Mouse (Mus musculus) midbrain, embryonic 15.5 days (tissue): ENCODE measurements around the gene Sorbs1. TPM values are rescaled to one million over a fixed set of nuclear protein-coding genes. Genes with fewer than 3 reads are reported as not detected.
A peak's percentile ranks its signal among the peaks of the same experiment; 100 is the strongest.

Experiments
- ATAC-seq: fragments of 200-750 bp; cut with Nextera tagmentation; replicated peaks from 2 replicates; pipeline ENCODE4 v1.8.0; 2017; ENCODE audit warnings: moderate TSS enrichment
- H3K27ac ChIP-seq: fragments of 300-500 bp; sonication (generic); 2 replicates; pipeline ENCODE4 v1.5.1; 2015; ENCODE audit warnings: mild to moderate bottlenecking, inconsistent platforms
- H3K27me3 ChIP-seq: fragments of 300-500 bp; sonication (generic); replicated peaks from 2 replicates; pipeline ENCODE4 v1.6.1; 2015; ENCODE audit warnings: inconsistent platforms
- H3K36me3 ChIP-seq: fragments of 300-500 bp; sonication (generic); replicated peaks from 2 replicates; pipeline ENCODE4 v1.6.1; 2015; ENCODE audit warnings: inconsistent platforms
- H3K4me1 ChIP-seq: fragments of 300-500 bp; sonication (generic); 2 replicates; pipeline ENCODE4 v1.6.1; 2015; ENCODE audit warnings: inconsistent platforms
- H3K4me2 ChIP-seq: fragments of 300-500 bp; sonication (generic); 2 replicates; pipeline ENCODE4 v1.6.1; 2015; ENCODE audit warnings: inconsistent platforms, mild to moderate bottlenecking, moderate library complexity
- H3K4me3 ChIP-seq: fragments of 300-500 bp; sonication (generic); 2 replicates; pipeline ENCODE4 v1.5.1; 2015; ENCODE audit warnings: mild to moderate bottlenecking, inconsistent platforms
- H3K9ac ChIP-seq: fragments of 300-500 bp; sonication (generic); 2 replicates; pipeline ENCODE4 v1.6.1; 2015; ENCODE audit warnings: mild to moderate bottlenecking, inconsistent platforms
- H3K9me3 ChIP-seq: fragments of 300-500 bp; sonication (generic); 2 replicates; pipeline ENCODE4 v1.6.1; 2016; ENCODE audit warnings: inconsistent platforms
- WGBS: fragments of 180-500 bp; shearing (Covaris S2); methylation state at CpG from one replicate; pipeline ENCODE4 v1.1.7; 2015; ENCODE audit warnings: mixed read lengths; 5-methylcytosine and 5-hydroxymethylcytosine counted together
- polyA plus RNA-seq: library from polyadenylated mRNA; unstranded; fragments of >200 nt; fragmentation: Nextera tagmentation; extraction: Ambion mirVana; gene quantifications from 2 replicates; pipeline ENCODE4 v1.2.1, GENCODE M21; 2015

Sorbs1 gene
- polyA plus RNA-seq, 1 experiment from 2014 or later = 93.9 TPM

- H3K9me3 ChIP-seq = no peaks in the 10 kb centered on the region
- H3K27me3 ChIP-seq = no peaks in the 10 kb centered on the region
- ATAC-seq = no peak
Measured at GRCm38 (mm10) chr19:40442377-40442776, 71.2 kb downstream of the Sorbs1 start.

GRCm38 (mm10) chr19:40440951-40441350, 72.6 kb downstream of the Sorbs1 start:
- no peak overlapping the region for H3K27ac ChIP-seq
- H3K27me3 ChIP-seq = no peaks in the 10 kb centered on the region

More at GRCm38 (mm10) chr19:40442377-40442776, 71.2 kb downstream of the Sorbs1 start:
- Histone ChIP-seq H3K4me3 (no peak overlapping the region), H3K9ac (no peak overlapping the region), H3K36me3 (peaks cover 4% of the 10 kb centered on the region; the same call in 1 of the 2 replicates), H3K4me1 (peaks cover 5% of the 10 kb centered on the region; the same call in 1 of the 2 replicates), H3K4me2 (no peak overlapping the region), H3K27ac (no peak overlapping the region)
- 86% methylated on average over 3 of the region's 3 CpGs for WGBS

GRCm38 (mm10) chr19:40438907-40439306, 74.7 kb downstream of the Sorbs1 start:
- no peak overlapping the region for H3K9ac ChIP-seq
- no peak for ATAC-seq
- no peaks in the 10 kb centered on the region for H3K36me3 ChIP-seq
- H3K27ac ChIP-seq = no peak overlapping the region
- H3K4me3 ChIP-seq = no peak overlapping the region
- H3K4me1 ChIP-seq = peaks cover 18% of the 10 kb centered on the region
- no peaks in the 10 kb centered on the region for H3K27me3 ChIP-seq
- H3K4me2 ChIP-seq = no peak overlapping the region
- no peaks in the 10 kb centered on the region for H3K9me3 ChIP-seq
- 97% methylated on average over 10 of the region's 10 CpGs for WGBS

More at GRCm38 (mm10) chr19:40440951-40441350, 72.6 kb downstream of the Sorbs1 start:
- Histone ChIP-seq H3K4me3 (no peak overlapping the region), H3K9ac (no peak overlapping the region), H3K36me3 (0 out of 2 replicates have a peak, but pooled peaks cover under 1% of the 10 kb centered on the region), H3K9me3 (no peaks in the 10 kb centered on the region), H3K4me2 (no peak overlapping the region), H3K4me1 (peaks cover 9% of the 10 kb centered on the region; the same call in 1 of the 2 replicates)
- ATAC-seq = no peak
- WGBS = 81% methylated on average over 4 of the region's 4 CpGs

- Histone ChIP-seq H3K27me3 (no peaks in the 10 kb centered on the region), H3K9ac (no peak overlapping the region), H3K36me3 (no peaks in the 10 kb centered on the region), H3K27ac (peak overlapping the region; percentile 43), H3K4me2 (no peak overlapping the region), H3K4me1 (peaks cover 28% of the 10 kb centered on the region), H3K9me3 (no peaks in the 10 kb centered on the region), H3K4me3 (no peak overlapping the region)
- no peak for ATAC-seq
- WGBS = 58% methylated on average over 9 of the region's 9 CpGs
Measured at GRCm38 (mm10) chr19:40437651-40438068, 75.9 kb downstream of the Sorbs1 start.

- Histone ChIP-seq H3K9me3 (no peaks in the 10 kb centered on the region), H3K4me1 (peaks cover 28% of the 10 kb centered on the region), H3K4me2 (no peak overlapping the region), H3K27me3 (no peaks in the 10 kb centered on the region), H3K27ac (peak overlapping the region; percentile 43; the same call in 1 of the 2 replicates), H3K4me3 (no peak overlapping the region), H3K9ac (no peak overlapping the region), H3K36me3 (no peaks in the 10 kb centered on the region)
- WGBS = 69% methylated on average over 12 of the region's 12 CpGs
- ATAC-seq = no peak
Measured at GRCm38 (mm10) chr19:40436465-40437200, 76.9 kb downstream of the Sorbs1 start.

GRCm38 (mm10) chr19:40435797-40436196, 77.8 kb downstream of the Sorbs1 start:
- WGBS = 93% methylated on average over 2 of the region's 2 CpGs
- H3K4me2 ChIP-seq = no peak overlapping the region
- no peak overlapping the region for H3K9ac ChIP-seq
- no peaks in the 10 kb centered on the region for H3K27me3 ChIP-seq
- H3K27ac ChIP-seq = no peak overlapping the region
- no peaks in the 10 kb centered on the region for H3K36me3 ChIP-seq
- no peak for ATAC-seq
- H3K9me3 ChIP-seq = no peaks in the 10 kb centered on the region
- peaks cover 28% of the 10 kb centered on the region for H3K4me1 ChIP-seq
- H3K4me3 ChIP-seq = no peak overlapping the region

GRCm38 (mm10) chr19:40435045-40435444, 78.5 kb downstream of the Sorbs1 start:
- Histone ChIP-seq H3K9ac (no peak overlapping the region), H3K36me3 (no peaks in the 10 kb centered on the region), H3K4me3 (no peak overlapping the region), H3K27me3 (no peaks in the 10 kb centered on the region), H3K4me1 (peaks cover 28% of the 10 kb centered on the region), H3K4me2 (no peak overlapping the region), H3K9me3 (no peaks in the 10 kb centered on the region), H3K27ac (peak overlapping the region; percentile 65)
- WGBS = 88% methylated on average over 7 of the region's 7 CpGs
- no peak for ATAC-seq

- peak; percentile 91 for ATAC-seq
- Histone ChIP-seq H3K27me3 (no peaks in the 10 kb centered on the region), H3K4me1 (peaks cover 28% of the 10 kb centered on the region), H3K9ac (no peak overlapping the region), H3K9me3 (no peaks in the 10 kb centered on the region), H3K36me3 (no peaks in the 10 kb centered on the region), H3K4me2 (no peak overlapping the region), H3K4me3 (no peak overlapping the region), H3K27ac (peak overlapping the region; percentile 65)
- 35% methylated on average over 10 of the region's 10 CpGs for WGBS
Measured at GRCm38 (mm10) chr19:40434042-40434869, 79.3 kb downstream of the Sorbs1 start.

- H3K9me3 ChIP-seq = no peaks in the 10 kb centered on the region
- H3K9ac ChIP-seq = no peak overlapping the region
- peaks cover 28% of the 10 kb centered on the region for H3K4me1 ChIP-seq
- H3K27me3 ChIP-seq = no peaks in the 10 kb centered on the region
- no peak overlapping the region for H3K4me3 ChIP-seq
- H3K4me2 ChIP-seq = no peak overlapping the region
- H3K27ac ChIP-seq = peak overlapping the region; percentile 65
- ATAC-seq = peak; percentile 19; the same call in 1 of the 2 replicates
- no peaks in the 10 kb centered on the region for H3K36me3 ChIP-seq
- 60% methylated on average over 8 of the region's 8 CpGs for WGBS
Measured at GRCm38 (mm10) chr19:40433316-40433912, 80.2 kb downstream of the Sorbs1 start.

- Histone ChIP-seq H3K4me3 (no peak overlapping the region), H3K36me3 (no peaks in the 10 kb centered on the region)
- WGBS = 83% methylated on average over 4 of the region's 4 CpGs
Measured at GRCm38 (mm10) chr19:40431969-40432368, 81.6 kb downstream of the Sorbs1 start.

GRCm38 (mm10) chr19:40429572-40429971, 84.0 kb downstream of the Sorbs1 start:
- no peak overlapping the region for H3K27ac ChIP-seq
- H3K9me3 ChIP-seq = no peaks in the 10 kb centered on the region
- no peaks in the 10 kb centered on the region for H3K36me3 ChIP-seq
- no peak overlapping the region for H3K4me2 ChIP-seq
- H3K4me3 ChIP-seq = no peak overlapping the region
- no peaks in the 10 kb centered on the region for H3K27me3 ChIP-seq
- H3K4me1 ChIP-seq = peaks cover 20% of the 10 kb centered on the region
- WGBS = 85% methylated on average over 3 of the region's 3 CpGs
- H3K9ac ChIP-seq = no peak overlapping the region
- ATAC-seq = no peak

More at GRCm38 (mm10) chr19:40431969-40432368, 81.6 kb downstream of the Sorbs1 start:
- Histone ChIP-seq H3K4me2 (no peak overlapping the region), H3K27ac (no peak overlapping the region), H3K27me3 (no peaks in the 10 kb centered on the region), H3K4me1 (peaks cover 21% of the 10 kb centered on the region), H3K9me3 (no peaks in the 10 kb centered on the region), H3K9ac (no peak overlapping the region)
- ATAC-seq = no peak

- H3K27ac ChIP-seq = no peak overlapping the region
- no peaks in the 10 kb centered on the region for H3K9me3 ChIP-seq
- H3K4me3 ChIP-seq = no peak overlapping the region
- H3K36me3 ChIP-seq = no peaks in the 10 kb centered on the region
- no peaks in the 10 kb centered on the region for H3K27me3 ChIP-seq
- no peak overlapping the region for H3K9ac ChIP-seq
- ATAC-seq = no peak
- peaks cover 16% of the 10 kb centered on the region for H3K4me1 ChIP-seq
- 80% methylated on average over 3 of the region's 3 CpGs for WGBS
- no peak overlapping the region for H3K4me2 ChIP-seq
Measured at GRCm38 (mm10) chr19:40429169-40429568, 84.4 kb downstream of the Sorbs1 start.
